Mouse (Mus musculus) gastrocnemius, postnatal 25 days (tissue): ENCODE measurements around the gene Slc25a41. TPM values are rescaled to one million over a fixed set of nuclear protein-coding genes. Genes with fewer than 3 reads are reported as not detected.
A peak's percentile ranks its signal among the peaks of the same experiment; 100 is the strongest.

Source experiments
- DNase-seq: peaks from one replicate; pipeline ENCODE4 v3.0.0; 2022
- total RNA-seq, 2 experiments: library from RNA; stranded (reverse); gene quantifications; 1 replicate in 1 of 2; 2 replicates in 1 of 2; pipeline ENCODE4 v1.2.3; 2021

Gene Slc25a41
- total RNA-seq, 2 experiments from 2014 or later = not detected

DNA sequence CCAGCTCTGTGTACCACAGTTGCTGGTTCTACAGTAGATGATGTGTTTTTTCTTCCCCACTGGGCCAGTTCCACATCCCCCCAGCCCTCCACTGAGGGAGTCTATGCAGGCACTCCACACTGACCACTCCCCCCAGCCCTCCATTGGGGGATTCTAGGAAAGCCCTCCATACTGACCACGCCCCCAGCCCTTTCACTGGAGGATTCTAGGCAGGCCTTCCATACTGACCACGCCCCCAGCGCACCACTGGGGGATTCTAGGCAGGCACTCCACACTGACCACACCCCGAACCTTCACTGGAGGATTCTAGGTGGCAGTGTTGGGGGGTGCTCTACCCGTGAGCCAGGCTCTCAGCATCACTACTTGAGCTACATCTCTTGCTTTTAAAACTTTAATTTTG lies 6.0 kb upstream of the Slc25a41 start:
- DNase-seq = no peak

DNA sequence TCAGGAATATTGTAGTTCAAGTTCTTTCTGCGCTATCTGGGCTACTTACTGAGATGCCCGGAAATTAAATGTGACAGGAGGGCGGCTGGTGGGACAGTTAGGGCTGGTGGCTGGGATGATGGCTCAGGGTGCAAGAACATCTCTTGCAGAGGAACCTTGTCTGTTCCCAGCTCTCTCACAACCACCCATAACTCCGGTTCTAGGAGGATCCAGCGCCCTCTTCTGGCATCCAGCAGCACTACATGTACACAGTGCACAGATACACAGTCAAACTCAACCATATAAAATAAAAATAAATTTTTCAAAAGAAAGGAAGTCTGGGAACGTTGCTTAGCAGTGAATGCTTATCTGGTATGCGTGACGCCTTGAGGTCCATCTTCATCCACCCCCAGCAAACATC lies 2.5 kb downstream of the Slc25a41 start:
- no peak for DNase-seq

DNA sequence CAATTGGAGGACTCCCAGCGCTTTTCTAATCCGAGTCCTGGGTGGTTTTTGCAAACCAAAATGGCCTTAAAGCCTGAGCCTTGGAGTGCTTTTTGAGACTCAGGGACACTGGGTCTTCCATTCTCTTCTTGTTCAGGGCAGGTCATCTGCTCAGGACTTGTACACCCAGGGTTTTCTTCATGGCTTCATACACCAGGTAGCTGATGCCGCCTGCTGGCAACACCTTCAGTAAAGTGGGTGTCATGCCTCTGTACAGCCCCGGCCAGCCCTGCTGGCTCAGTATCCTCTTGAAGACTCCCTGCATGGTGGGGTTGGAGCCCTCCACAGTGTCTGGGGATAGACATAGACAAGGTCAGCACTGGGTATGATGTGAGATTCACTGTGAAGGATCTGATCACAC lies 8.6 kb downstream of the Slc25a41 start:
- DNase-seq = no peak

DNA sequence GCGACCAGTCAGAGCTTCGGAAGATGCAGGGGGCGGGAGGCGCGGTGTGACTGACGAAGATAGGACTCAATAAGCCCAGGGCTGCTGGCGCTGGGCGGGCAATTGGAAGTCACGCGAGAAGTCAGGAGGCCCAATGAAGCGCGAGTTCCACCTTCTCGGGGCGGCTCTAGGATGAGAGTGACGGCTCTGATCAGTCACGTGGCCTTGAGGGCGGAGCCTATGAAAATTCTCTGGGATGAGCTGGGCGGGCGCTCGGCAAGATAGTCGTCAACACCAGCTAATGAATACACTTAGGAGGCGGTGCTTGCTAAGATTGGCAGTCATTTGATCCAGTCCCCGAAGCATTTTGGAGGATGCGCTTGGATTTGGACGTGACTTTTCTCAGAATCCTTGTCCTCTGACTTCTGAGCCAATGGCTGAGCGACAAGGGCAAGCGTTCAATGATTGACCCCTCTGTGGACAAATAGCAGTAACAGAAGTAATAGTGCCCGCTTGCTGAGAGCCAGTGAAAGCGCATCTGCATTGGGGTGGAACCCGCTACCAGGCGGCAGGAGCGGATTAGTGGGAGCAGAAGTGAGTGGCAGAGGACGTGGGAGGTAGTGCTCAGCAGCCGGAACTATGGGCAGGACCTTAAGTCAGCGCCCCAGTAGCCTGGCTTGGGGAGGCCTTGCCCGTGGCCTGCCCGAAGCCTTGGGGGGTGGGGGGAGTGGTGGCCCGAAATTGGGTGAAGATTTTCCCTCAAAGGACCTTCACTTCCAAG lies 9.6 kb downstream of the Slc25a41 start:
- peak; percentile 100 for DNase-seq

DNA sequence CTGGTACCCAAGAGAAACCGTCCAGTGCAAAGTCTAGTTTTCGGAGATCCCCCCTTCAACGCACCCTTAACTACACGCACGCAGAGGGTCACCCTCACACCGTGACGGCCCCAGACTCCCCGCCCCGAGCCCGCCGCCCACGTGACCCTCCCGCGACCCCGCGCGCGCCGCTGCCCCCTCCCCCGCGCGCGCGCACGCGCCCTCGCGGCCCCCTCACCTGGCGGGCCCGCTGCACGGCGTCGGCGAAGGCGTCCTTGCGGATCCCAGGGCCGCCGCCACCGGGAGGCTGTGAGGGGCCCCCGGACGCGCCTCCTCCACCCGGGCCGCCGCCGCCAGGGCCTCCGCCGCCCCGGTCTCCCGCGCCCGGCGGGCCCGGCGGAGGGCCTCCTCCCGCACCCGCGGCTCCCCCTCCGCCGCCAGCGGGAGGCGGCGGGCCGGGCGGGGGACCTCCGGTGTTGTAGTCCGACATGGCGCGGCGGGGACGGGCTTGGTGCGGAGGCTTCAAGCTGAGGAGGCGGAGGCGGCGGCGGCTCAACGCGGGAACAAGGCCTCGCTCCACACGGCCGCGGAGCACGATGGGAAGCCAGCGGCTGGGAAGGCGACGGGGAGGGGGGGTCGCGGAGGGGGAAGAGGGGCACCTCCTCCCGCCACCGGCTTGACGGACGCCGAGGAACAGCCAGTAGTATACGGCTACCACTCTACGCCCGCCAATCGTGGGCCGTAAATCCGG lies 10.4 kb downstream of the Slc25a41 start, which contains the start of gene Khsrp:
TSS of gene Khsrp (minus strand) at position 592 of the 730 bp plus-strand sequence.
- DNase-seq = no peak

DNA sequence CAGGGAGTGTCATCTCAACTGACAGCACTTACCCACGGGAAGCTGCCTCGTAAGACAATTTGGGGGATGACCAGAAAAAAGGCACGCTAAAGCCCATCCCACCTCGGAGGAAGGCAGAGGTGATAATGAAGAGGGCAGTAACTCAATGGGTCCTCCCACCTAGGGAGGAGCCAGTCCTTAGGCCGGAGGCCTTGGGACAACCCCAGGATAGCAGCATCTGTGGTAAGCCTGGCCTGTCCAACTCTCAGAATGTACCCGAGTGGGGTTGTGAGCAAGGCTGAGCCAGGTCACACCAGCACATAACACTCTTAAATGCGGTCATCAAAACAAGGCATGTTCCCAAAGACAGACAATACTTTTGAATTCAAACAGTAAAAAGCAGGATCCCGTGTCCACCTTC lies 11.8 kb downstream of the Slc25a41 start:
- no peak for DNase-seq

DNA sequence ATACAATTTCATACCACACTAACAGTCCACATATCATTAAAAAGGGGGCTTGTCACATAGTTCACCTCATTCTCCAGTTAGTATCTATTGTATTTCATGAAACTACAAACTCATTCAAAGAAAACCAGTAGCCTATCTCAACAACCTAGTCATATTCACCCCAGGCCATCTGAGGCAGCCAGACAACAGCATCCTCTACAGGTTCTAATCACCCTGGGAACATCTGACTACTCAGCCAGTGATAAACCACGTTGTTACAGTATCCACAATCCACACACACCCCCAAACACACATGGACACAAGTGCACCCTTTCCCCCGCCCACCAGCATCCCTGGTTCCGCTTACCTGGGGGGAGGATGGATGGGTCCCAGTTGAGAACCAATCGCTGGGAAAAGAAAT lies 14.0 kb downstream of the Slc25a41 start:
- DNase-seq = no peak

DNA sequence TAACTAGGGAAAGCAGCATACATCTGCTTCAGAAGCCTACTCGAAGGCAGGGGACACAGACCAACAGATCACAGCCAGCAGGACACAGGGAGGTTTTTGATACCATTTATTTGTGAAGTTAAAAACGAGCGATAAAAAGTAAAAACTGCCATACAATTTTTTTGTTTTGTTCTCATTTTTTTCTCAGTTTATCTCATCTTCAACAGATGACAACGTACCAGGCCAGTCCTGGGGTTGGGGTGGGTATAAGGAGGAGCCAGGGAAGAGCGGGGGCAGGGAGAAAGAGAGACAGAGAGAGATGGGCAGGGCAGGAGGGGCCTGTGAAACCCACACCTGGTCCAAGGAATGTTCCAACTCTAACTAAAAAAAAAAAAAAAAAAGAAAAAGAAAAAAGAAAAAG lies 20.5 kb downstream of the Slc25a41 start:
- DNase-seq = no peak

DNA sequence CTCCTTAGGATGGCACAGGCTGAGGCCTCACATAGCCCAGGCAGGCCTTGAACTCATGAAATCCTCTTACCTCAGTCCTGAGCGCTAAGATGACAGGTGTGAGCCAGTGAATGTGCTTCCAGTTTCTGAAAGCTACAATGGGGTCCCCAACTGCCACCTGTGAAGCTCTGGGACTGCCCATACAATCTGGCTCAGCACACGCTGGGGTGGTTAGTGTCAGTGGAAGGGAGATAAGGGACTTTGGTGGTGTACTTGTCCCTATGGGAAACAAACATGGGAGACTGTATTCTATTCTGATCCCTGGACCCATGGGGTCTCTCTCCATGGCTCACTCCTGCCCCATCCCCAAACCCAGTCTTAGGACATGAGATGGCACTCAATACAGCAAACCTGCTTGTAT lies 21.8 kb downstream of the Slc25a41 start:
- DNase-seq = no peak

DNA sequence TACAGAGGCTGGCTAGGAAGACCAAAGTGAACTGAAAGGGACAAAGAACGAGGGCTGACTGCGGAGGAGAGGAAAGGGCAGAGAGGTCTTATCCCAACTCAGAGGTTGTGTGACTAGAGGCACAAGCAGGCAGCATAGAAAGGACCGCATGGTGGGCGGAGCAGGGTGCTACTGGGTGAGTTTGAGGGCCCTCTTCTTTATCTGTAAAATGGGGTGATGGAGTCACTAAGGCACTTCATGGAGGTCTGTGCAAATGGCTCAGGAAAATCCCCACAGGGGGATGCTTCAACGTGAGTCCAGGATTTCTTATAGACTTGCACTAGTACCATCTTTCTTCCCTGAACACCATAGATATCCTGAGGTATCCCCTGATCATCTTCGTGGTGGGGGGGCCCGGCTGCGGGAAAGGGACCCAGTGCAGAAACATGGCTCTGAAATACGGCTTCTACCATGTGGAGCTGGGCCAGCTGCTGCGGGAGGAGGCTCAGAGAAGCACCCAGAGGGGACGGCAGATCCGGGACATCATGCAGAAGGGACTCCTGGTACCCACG lies 29.1 kb downstream of the Slc25a41 start:
- no peak for DNase-seq

DNA sequence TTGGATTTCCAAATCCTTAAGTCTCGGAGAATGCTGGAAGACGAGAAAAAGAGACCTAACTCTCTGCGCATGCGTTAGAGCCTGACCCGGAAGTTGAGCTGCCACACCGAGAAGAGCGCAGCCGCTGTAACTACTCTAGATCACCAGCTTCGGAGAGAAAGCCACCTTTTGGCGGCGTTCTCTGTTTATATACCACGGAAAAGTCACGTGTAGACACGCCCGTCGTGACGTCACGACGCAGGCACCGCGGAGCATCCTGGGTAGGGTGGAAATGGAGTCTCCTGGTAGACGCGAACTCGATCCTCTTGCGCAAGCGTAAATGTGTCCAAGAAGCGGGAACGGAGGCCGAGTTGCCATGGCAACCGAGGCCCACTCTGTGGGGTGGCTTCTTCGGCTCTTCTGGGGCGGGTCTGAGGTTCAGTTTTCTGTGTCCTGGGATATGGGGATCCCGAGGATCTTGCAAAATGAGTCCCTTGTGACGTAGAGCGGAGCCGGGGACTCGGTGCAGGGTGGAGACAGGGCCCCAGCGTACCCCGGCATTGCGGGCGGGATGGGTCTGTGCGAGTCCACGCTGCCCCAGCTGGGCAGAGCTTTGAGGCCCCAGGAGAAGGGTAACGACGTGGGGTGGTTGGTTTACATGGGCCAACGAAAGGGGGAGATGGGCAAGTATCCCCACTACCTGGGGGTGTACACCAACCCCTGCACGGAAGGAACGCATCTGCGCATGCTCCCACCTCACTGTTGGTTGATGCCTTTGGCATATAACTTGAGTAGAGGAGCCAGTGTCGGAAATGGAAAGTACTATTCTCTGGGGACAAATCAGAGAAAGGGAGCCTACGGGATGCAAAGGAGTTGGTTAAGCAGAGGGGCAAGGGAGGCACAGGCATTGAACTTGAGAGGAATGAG lies 30.0 kb downstream of the Slc25a41 start, which contains the start of the genes Gtf2f1 and Gm17949:
TSS of gene Gtf2f1 (minus strand) at position 53 of the 906 bp plus-strand sequence.
TSS of gene Gm17949 (plus strand) at position 234 of the 906 bp plus-strand sequence.
- DNase-seq = peak; percentile 95

DNA sequence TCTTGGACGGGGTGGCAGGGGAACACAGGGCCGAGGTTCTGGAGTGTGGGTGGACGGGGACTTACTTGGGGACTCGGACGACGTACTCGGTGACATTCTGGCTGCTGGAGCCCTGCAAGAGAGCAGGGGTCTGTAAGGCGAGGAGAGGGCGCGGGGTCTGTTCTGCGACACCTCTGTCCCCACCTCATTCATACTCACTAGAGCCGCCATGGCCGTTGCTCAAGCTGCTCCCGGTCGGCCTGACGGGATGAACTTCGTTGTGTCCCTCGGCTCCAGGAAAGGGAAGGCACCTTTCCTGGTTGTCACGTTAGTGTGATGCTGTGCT lies 30.6 kb downstream of the Slc25a41 start:
- no peak for DNase-seq

DNA sequence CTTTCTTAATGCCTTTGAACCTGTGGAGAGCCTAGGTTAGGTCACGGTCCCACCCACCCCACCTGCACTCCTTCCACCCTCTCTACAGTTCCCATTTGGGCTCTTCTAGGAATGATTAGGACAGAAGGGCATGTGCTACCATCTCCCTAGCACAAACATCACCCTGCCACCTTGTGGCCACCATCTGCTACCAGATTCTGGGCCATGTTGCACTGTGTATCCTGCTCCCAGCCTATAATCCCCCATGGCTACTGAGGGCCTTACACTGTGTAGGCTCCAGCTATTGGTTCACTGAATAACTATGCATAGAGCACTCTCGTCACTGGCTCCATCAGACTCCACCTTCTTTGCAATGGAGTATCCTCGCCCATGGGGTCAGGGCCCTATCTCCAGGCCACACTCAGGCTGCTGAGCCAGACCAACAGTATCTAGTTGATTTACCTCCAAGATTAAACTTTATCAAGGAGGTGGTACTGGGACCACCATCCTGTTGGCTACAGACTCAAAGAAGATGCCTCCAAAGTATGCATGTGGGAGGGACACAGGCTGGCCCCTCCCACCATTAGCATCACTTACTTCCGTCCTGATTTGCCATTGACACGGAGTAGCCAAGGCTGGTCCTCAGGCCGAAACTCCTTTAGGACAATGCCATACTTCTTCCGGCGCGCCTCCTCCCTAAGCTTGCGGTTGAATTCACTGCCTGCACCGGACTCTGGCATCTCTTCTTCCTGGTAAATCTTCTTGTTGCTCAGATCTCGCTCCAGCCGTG lies 34.1 kb downstream of the Slc25a41 start:
- no peak for DNase-seq

DNA sequence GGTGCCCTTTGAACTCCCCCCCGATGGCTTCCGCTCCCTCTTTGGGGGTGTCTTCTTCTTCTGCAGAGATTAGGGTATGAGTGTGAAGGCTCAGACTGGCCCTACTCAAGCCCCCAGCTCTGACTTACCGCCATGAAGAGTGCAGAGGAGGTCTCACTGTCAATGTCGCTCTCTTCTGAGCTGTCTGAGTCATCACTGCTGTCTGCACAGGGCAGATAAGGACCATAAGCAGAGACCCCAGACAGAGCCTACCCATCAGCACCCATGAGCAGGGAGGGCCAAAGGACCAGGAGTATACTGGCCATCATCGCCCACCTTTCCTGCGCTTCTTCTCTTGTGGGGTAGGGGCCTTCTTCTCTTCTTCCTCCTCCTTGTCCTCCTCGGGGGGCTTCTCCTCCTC lies 37.5 kb downstream of the Slc25a41 start:
- no peak for DNase-seq

DNA sequence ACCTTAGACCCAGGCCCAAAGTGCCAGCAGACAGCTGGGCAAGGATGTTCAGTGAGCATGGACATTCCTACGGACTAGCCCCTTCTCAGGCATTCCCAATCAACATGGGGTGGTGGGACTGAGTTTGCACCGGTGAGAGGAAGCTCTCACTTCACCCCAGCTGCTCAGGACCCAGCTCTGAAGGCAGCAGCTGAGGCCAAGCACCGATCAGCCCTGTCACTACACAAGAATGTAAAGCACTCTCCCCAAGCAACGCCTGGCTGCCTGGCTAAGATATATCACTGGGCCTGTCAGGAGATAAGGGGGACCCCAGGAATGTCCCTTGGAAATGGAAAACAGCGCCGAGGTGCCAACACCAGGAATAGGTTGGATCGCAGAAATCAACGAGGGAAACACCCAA lies 40.2 kb downstream of the Slc25a41 start:
- no peak for DNase-seq

DNA sequence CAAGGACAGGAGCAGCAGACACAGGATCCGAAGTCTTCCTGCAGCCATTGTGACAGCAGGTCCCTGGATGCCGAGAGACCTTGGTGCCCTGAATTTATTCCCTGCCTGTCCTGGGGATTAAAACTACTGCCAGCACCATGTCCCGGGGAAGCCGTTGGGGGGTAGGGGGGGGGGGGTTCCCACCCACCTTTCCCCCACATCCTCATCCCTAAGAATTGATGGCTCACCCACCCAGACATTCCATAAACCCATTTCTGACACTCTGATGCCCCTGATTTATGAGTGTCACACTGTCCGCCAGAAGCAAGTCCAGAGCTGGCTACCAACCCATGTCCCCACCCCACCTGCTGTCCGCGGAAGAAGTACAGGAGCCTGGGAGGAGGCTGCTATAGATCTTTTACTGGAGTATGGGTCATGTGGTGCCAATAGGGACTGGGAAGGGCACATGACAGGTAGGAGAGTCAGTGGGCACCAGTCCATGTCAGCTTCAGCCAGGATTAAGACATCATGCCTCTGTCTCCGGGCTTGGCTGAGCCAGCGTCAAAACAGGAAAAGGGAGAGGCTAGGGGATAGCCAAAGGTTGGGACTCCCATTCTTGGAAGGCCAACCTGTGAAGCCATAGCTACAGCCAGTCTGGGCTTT lies 41.4 kb downstream of the Slc25a41 start, which contains the start of gene Pspn:
TSS of gene Pspn (minus strand) at position 51 of the 642 bp plus-strand sequence.
- no peak for DNase-seq

DNA sequence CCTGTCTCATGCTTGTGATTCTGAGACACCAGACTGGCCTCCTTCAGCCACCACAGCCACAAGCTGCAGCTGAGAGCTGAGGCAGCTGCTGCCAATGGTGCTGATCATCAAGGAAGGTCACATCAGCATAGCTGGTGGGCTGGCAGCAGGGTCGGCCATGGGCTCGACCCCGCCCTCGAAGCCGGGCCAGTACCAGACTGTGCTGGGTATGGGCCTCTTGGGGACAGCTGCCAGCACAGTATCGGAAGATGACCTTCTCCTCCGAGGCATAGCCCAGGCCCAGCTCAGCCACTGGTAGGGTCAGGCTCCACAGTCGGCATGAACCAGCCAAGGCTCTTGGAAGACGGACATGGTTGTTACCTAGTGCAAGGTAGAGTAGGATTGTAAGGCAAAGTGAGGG lies 42.0 kb downstream of the Slc25a41 start:
- DNase-seq = no peak

DNA sequence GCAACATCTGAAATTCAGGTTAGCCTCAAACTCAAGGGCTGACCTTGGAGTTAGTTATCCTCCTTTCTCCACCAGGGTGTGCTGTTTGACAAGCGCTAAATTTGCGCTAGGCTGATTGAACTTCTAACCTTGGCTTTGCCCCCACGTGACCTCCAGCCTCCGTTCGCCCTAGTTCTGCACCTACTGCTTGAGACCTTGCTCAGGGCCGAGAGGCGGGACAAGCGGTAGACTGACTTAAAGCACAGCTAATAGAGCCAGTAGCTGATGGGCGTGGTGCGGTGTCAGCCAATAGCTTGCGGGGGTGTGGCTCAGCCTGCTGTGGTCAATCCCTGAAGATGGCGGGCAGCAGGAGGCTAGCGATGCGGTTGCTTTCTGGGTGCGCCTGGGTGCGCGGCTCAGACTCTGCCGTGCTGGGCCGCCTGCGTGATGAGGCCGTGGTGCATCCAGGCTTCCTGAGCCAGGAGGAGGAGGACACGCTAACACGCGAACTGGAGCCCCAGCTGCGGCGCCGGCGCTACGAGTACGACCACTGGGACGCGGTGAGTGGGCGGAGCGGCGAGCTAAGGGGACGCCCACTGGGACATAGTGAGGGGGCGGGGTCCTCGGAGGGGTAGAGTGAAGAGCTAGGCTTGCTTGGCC lies 44.3 kb downstream of the Slc25a41 start, which contains the start of gene Alkbh7:
TSS of gene Alkbh7 (plus strand) at position 311 of the 639 bp plus-strand sequence.
- DNase-seq = peak; percentile 97

DNA sequence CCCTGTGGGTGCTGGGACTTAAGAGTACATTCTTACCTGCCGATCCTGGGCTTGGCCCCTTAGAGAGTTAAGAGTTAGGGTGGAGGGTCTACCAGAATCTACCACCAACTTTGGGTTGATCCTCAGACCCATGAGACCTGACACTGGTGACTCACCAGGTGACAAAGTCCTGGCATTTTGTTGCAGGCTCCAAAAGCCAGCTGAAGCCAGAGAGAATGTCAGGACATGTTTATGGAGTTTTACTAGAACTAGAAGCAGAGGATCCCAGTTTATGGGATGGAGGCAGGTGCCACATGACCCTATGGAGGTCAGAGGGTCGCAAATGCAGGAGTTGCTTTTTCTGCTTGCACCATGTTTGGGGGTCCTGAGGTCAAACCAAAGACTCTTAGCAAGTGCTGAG lies 44.9 kb downstream of the Slc25a41 start:
- DNase-seq = no peak

DNA sequence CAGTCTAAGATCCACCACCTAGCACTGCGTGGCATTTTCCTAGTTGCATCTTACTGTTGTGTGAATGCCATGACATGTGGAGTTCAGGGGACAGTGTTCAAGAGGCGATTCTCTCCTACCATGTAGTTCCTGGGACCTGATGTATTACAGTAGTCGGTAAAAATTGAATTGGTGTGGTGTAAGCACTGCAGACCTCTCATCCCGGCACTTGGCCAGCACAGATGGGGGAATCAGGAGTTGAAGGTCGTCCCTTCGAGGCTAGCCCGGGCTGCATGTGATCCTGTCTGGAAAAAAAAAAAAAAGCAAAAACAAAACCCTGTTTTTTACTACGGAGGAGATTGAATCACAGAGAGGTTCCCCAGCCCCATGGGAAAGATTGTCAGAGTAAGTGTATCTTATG lies 46.4 kb downstream of the Slc25a41 start:
- no peak for DNase-seq
